Mouse (Mus musculus): ENCODE results near the gene Rtn4rl1.

The Rtn4rl1 gene

GRCm38 (mm10) chr11:75304797-75305196 is 111.2 kb downstream of the Rtn4rl1 start:
- DNase-seq = no peak

- DNase-seq = no peak
These were observed 115.1 kb downstream of the Rtn4rl1 start for GRCm38 (mm10) chr11:75308650-75309049.

GRCm38 (mm10) chr11:75310813-75311212 is 117.2 kb downstream of the Rtn4rl1 start:
- DNase-seq = no peak

- no peak for DNase-seq
These were observed 118.2 kb downstream of the Rtn4rl1 start for GRCm38 (mm10) chr11:75311751-75312150.

- DNase-seq = no peak
These were observed 120.3 kb downstream of the Rtn4rl1 start for GRCm38 (mm10) chr11:75313834-75314233.
